Mouse (Mus musculus): ENCODE measurements around the gene Ercc6l2. TPM values are rescaled to one million over a fixed set of nuclear protein-coding genes. Genes with fewer than 3 reads are reported as not detected.

Ercc6l2 gene
- polyA plus RNA-seq, 1 experiment from 2014 or later: 18.2 TPM

GRCm38 (mm10) chr13:63807979-63808378 lies 7.1 kb upstream of the Ercc6l2 start:
- H3K9me3 ChIP-seq: no peaks in the 10 kb centered on the region
- no peaks in the 10 kb centered on the region for H3K27me3 ChIP-seq
- H3K4me1 ChIP-seq (replicated peaks): no peaks in the 10 kb centered on the region
- H3K4me2 ChIP-seq: no peak overlapping the region
- H3K9ac ChIP-seq: no peak overlapping the region
- no peak for ATAC-seq (ENCODE audit: low FRiP score)
- H3K27ac ChIP-seq: no peak overlapping the region
- 93% methylated on average over 3 of the region's 3 CpGs for WGBS
- no peaks in the 10 kb centered on the region for H3K36me3 ChIP-seq
- H3K4me3 ChIP-seq: no peak overlapping the region

GRCm38 (mm10) chr13:63811477-63811876 lies 3.6 kb upstream of the Ercc6l2 start:
- Histone ChIP-seq H3K27me3 (no peaks in the 10 kb centered on the region), H3K36me3 (no peaks in the 10 kb centered on the region), H3K27ac (no peak overlapping the region), H3K4me1 (replicated peaks) (peaks cover 18% of the 10 kb centered on the region), H3K9me3 (no peaks in the 10 kb centered on the region), H3K4me2 (no peak overlapping the region), H3K4me3 (no peak overlapping the region), H3K9ac (no peak overlapping the region)
- no peak for ATAC-seq (ENCODE audit: low FRiP score)

GRCm38 (mm10) chr13:63815931-63816330 lies 891 bp downstream of the Ercc6l2 start:
- Histone ChIP-seq H3K4me1 (replicated peaks) (peaks cover 19% of the 10 kb centered on the region), H3K4me3 (peak overlapping the region; percentile 63), H3K9ac (peak overlapping the region; percentile 84), H3K27ac (no peak overlapping the region; the same call in 1 of the 2 replicates), H3K36me3 (peaks cover 2% of the 10 kb centered on the region; the same call in 1 of the 2 replicates), H3K27me3 (no peaks in the 10 kb centered on the region), H3K4me2 (peak overlapping the region; percentile 66), H3K9me3 (no peaks in the 10 kb centered on the region)
- no peak for ATAC-seq (ENCODE audit: low FRiP score)

- H3K9ac ChIP-seq: no peak overlapping the region
- no peak for ATAC-seq (ENCODE audit: low FRiP score)
- peaks cover 22% of the 10 kb centered on the region for H3K36me3 ChIP-seq
- 83% methylated on average over 2 of the region's 2 CpGs for WGBS
- H3K27ac ChIP-seq: no peak overlapping the region
- no peak overlapping the region for H3K4me2 ChIP-seq
- H3K4me1 ChIP-seq (replicated peaks): no peaks in the 10 kb centered on the region
- H3K27me3 ChIP-seq: no peaks in the 10 kb centered on the region
- no peaks in the 10 kb centered on the region for H3K9me3 ChIP-seq
- H3K4me3 ChIP-seq: no peak overlapping the region
These were observed 30.7 kb downstream of the Ercc6l2 start for GRCm38 (mm10) chr13:63845758-63846157.

- Histone ChIP-seq H3K27me3 (no peaks in the 10 kb centered on the region), H3K27ac (no peak overlapping the region), H3K4me1 (replicated peaks) (no peaks in the 10 kb centered on the region), H3K9ac (no peak overlapping the region), H3K36me3 (peaks cover 17% of the 10 kb centered on the region), H3K4me2 (no peak overlapping the region), H3K9me3 (no peaks in the 10 kb centered on the region), H3K4me3 (no peak overlapping the region)
- WGBS: 95% methylated on average over 3 of the region's 3 CpGs
- ATAC-seq (ENCODE audit: low FRiP score): no peak
These were observed 35.4 kb downstream of the Ercc6l2 start for GRCm38 (mm10) chr13:63850308-63851011.

GRCm38 (mm10) chr13:63872585-63873282 lies 57.7 kb downstream of the Ercc6l2 start:
- Histone ChIP-seq H3K36me3 (peaks cover 19% of the 10 kb centered on the region), H3K4me3 (no peak overlapping the region), H3K9ac (no peak overlapping the region), H3K4me1 (replicated peaks) (no peaks in the 10 kb centered on the region), H3K9me3 (no peaks in the 10 kb centered on the region), H3K27ac (no peak overlapping the region), H3K27me3 (no peaks in the 10 kb centered on the region), H3K4me2 (no peak overlapping the region)
- WGBS: 91% methylated on average over 2 of the region's 2 CpGs
- no peak for ATAC-seq (ENCODE audit: low FRiP score)

GRCm38 (mm10) chr13:63877138-63877537 lies 62.1 kb downstream of the Ercc6l2 start:
- Histone ChIP-seq H3K9me3 (no peaks in the 10 kb centered on the region), H3K4me3 (no peak overlapping the region), H3K9ac (no peak overlapping the region), H3K27me3 (no peaks in the 10 kb centered on the region), H3K4me2 (no peak overlapping the region), H3K36me3 (peaks cover 9% of the 10 kb centered on the region), H3K27ac (no peak overlapping the region), H3K4me1 (replicated peaks) (no peaks in the 10 kb centered on the region)
- ATAC-seq (ENCODE audit: low FRiP score): no peak
- WGBS: 95% methylated on average over 6 of the region's 6 CpGs

GRCm38 (mm10) chr13:63879105-63879863 lies 64.2 kb downstream of the Ercc6l2 start:
- Histone ChIP-seq H3K4me3 (no peak overlapping the region), H3K9me3 (no peaks in the 10 kb centered on the region), H3K9ac (no peak overlapping the region), H3K27ac (no peak overlapping the region), H3K4me2 (no peak overlapping the region), H3K27me3 (no peaks in the 10 kb centered on the region), H3K4me1 (replicated peaks) (no peaks in the 10 kb centered on the region), H3K36me3 (peaks cover 4% of the 10 kb centered on the region)
- WGBS: 93% methylated on average over 1 of the region's 1 CpGs
- no peak for ATAC-seq (ENCODE audit: low FRiP score)

- no peak overlapping the region for H3K4me3 ChIP-seq
- H3K4me1 ChIP-seq (replicated peaks): no peaks in the 10 kb centered on the region
- H3K9ac ChIP-seq: no peak overlapping the region
- no peak for ATAC-seq (ENCODE audit: low FRiP score)
- no peak overlapping the region for H3K4me2 ChIP-seq
- no peaks in the 10 kb centered on the region for H3K27me3 ChIP-seq
- no peaks in the 10 kb centered on the region for H3K9me3 ChIP-seq
- WGBS: 87% methylated on average over 4 of the region's 4 CpGs
- H3K36me3 ChIP-seq: peaks cover 4% of the 10 kb centered on the region
- H3K27ac ChIP-seq: no peak overlapping the region
These were observed 64.8 kb downstream of the Ercc6l2 start for GRCm38 (mm10) chr13:63879864-63880141.

- WGBS: 69% methylated on average over 3 of the region's 3 CpGs
- no peak overlapping the region for H3K4me3 ChIP-seq
- no peaks in the 10 kb centered on the region for H3K9me3 ChIP-seq
- H3K9ac ChIP-seq: no peak overlapping the region
- no peak overlapping the region for H3K4me2 ChIP-seq
- H3K4me1 ChIP-seq (replicated peaks): no peaks in the 10 kb centered on the region
- no peak for ATAC-seq (ENCODE audit: low FRiP score)
- peaks cover 5% of the 10 kb centered on the region; the same call in 1 of the 2 replicates for H3K36me3 ChIP-seq
- H3K27ac ChIP-seq: no peak overlapping the region
- no peaks in the 10 kb centered on the region for H3K27me3 ChIP-seq
These were observed 70.5 kb downstream of the Ercc6l2 start for GRCm38 (mm10) chr13:63885532-63885949.

GRCm38 (mm10) chr13:63886429-63887052 lies 71.5 kb downstream of the Ercc6l2 start:
- H3K27me3 ChIP-seq: no peaks in the 10 kb centered on the region
- no peak overlapping the region for H3K27ac ChIP-seq
- H3K4me2 ChIP-seq: no peak overlapping the region
- no peaks in the 10 kb centered on the region for H3K9me3 ChIP-seq
- no peak overlapping the region for H3K4me3 ChIP-seq
- no peaks in the 10 kb centered on the region for H3K4me1 ChIP-seq (replicated peaks)
- no peak for ATAC-seq (ENCODE audit: low FRiP score)
- H3K36me3 ChIP-seq: peaks cover 5% of the 10 kb centered on the region; the same call in 1 of the 2 replicates
- no peak overlapping the region for H3K9ac ChIP-seq
- WGBS: 94% methylated on average over 3 of the region's 3 CpGs

GRCm38 (mm10) chr13:63900679-63901302 lies 85.8 kb downstream of the Ercc6l2 start:
- WGBS: 17% methylated on average over 12 of the region's 12 CpGs
- peaks cover 9% of the 10 kb centered on the region for H3K36me3 ChIP-seq
- no peak overlapping the region; the same call in 1 of the 2 replicates for H3K27ac ChIP-seq
- ATAC-seq (ENCODE audit: low FRiP score): peak; percentile 33
- peaks cover 25% of the 10 kb centered on the region for H3K27me3 ChIP-seq
- H3K4me3 ChIP-seq: peak overlapping the region; percentile 36
- H3K4me1 ChIP-seq (replicated peaks): peaks cover 18% of the 10 kb centered on the region
- peak overlapping the region; percentile 62 for H3K9ac ChIP-seq
- peak overlapping the region; percentile 73 for H3K4me2 ChIP-seq
- H3K9me3 ChIP-seq: no peaks in the 10 kb centered on the region
